Mouse (Mus musculus) cerebellum, adult 2 months (tissue): ENCODE data around the gene Ufsp1.

Experiments used
- CTCF ChIP-seq: fragments of 200-500 bp; IDR thresholded peaks from 2 replicates; pipeline ENCODE4 v1.5.1; 2011; ENCODE audit warnings: low read depth, mild to moderate bottlenecking, control low read depth, low read length, moderate library complexity, borderline replicate concordance; ENCODE audit not compliant: insufficient read depth
- POLR2A ChIP-seq: fragments of 200-500 bp; IDR thresholded peaks from 2 replicates; pipeline ENCODE4 v1.6.1; 2011; ENCODE audit warnings: low read length, control low read depth, borderline replicate concordance; ENCODE audit not compliant: insufficient read depth

DNA sequence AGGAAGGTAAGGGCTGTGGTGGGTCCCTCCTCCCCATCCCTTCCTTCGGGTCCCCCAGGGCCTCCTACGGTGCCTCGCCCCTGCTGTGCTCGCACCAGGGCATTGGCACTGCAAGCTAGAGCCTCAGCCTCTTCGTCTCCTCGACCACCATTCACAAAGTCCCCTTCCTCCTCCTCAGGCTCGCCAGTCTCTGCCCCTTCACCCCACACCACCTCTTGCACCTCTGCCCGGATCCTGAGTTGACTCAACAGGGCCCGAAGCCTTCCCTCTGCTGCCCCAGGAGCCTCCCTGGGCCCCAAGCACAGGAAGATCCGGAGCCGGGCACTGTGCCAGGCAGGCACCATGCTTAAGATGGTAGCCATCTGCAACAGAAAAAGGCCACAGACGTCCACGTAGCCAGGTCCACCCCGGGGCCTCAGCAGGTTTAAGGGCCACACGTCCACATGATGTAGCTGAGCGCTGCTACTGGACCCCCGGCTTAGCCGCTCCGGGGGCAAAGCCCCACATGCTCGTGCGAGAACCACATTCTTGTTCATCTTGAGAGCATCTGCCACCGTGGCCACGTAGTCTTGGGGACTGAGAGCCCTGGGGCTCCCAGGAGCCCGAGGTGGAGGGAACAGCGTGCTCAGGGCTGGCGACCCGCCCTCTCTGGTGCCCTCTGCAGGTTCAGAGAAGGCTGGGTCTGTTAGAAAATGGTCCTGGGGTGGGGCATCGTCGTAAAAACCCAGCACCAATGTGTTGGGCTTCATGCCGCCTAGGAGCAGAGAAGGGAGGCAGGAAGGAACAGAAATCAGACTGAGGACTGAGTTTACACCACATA lies 20.9 kb downstream of the Ufsp1 start:
- no peak for TF ChIP-seq CTCF
- no peak for TF ChIP-seq POLR2A
